Mouse (Mus musculus): ENCODE measurements around the gene Pank4.

Pank4 gene

DNA sequence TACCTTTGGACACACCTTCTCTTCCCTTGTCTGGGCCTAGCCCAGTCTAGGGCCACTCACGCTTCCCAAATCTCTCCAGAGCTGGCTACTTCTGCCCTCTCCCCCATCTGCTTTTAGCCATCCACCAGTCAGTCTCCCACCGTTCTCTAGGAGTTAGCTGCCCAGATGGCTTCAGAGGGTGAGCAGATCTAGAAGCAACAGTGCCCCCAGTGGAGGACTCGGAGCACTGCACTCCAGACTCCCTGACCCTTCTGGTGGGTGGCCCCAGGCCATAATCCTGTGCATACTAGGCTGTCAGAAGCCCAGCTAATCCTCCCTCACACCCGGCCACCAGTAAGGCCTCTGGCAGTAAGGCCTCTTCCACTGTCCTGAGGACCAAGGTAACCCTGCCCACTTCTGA lies 48.9 kb downstream of the Pank4 start:
- peak; percentile 66 for DNase-seq (ENCODE audit: low read depth)

DNA sequence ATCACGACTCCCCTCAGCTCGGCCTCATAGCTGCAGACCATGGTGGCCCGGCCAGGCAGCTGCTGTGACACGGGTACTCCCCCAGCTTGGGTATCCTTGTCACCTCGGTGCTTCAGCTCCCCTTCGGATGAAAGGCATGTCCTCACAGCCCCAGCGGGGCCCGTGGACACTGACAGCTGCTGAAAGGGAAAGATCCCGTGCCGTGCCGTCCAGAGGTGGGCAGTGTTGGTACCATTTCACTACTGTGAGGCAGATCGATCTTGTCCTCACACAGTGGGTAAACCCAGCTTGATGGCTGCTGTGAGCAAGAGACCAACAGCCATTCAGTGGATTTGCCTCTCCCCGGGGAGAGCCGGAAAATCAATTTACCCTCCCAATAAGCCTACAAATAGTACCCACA lies 50.3 kb downstream of the Pank4 start:
- no peak for DNase-seq (ENCODE audit: low read depth)

DNA sequence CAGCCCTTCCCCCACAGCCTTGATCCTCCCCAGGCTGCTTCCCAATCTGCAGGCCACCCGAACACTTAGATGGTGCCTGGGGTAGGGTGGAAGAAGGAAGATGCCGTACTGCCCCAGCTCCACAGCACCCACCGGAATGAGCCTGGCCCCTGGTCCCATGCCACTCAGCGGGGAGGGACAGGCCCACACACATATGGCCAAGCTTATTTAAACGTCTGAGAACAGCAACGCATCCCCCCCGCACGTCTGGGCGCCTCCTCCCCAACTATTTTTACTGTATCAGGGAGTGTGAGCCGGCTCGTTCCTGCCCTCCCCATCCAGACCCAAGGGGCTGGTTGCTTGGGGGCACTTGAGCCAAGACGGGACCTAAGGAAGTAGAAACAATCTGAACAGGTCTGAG lies 50.9 kb downstream of the Pank4 start:
- DNase-seq (ENCODE audit: low read depth): no peak

DNA sequence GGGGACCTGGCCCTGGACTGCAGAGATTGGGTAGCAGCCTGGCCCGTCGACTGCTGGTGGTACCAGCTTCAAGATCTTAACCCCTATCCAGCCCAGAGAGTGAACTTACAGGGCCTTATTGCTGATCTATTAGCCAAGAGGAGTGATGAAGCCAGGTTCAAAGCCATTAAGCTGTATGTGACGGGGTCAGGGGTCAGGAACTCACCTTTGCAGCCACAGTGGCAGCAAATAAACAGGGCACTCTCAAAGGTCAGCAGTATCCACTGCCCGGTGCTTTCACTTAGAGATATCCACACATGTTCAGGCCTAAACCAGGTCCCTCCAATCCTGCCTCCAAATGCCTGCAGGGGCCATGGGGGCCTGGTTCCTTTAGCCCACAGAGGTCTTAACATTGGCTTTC lies 51.6 kb downstream of the Pank4 start:
- no peak for DNase-seq (ENCODE audit: low read depth)

DNA sequence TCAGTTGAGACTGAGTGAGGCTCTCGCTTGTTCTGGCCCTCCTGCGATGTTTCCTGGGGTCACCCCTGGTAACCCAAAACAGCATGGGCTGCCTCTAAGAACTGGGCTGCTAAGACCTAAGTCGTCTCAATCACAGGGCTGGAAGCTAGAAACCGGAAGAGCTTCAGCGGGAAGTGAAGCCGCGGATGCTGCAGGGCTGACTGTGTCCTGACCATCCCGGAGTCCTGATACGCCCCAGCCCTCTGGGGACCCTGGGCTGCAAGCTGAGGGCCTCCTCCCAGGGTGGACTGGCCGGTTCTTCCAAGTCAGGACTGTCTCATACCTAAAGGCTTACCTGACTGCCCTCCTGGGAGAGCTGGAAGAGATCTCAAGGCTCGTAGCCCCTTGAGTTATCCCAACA lies 52.9 kb downstream of the Pank4 start:
- no peak for DNase-seq (ENCODE audit: low read depth)

DNA sequence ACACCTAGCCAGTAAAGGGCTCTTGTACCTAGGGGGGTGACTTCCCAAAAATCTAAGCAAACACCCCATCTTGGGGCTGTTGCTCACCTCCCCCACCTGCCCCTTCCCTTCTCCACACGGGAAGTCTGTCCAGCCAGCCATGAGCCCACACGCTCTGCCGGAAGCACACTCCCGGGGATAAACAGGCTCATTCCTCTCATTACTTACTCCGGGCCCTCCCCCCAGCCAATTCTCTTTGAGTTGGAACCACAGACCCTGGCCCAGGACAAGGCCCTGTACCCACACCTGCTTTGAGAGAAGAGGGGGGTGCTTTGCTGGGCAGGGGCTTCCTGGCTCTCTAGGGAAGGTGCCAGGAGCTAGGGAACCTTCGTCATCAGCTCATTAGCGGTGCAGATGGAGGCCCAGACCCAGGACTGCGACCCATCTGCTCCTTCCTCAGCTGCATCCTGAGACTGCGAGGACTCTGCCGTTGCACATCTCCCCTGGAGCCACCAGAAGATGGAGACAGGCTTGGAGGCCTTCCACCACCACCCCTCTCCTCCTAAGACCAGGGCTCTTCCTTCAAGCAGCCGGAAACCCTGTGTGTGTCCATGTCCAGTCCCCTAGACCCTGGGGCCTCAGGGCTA lies 53.4 kb downstream of the Pank4 start:
- DNase-seq (ENCODE audit: low read depth): no peak

DNA sequence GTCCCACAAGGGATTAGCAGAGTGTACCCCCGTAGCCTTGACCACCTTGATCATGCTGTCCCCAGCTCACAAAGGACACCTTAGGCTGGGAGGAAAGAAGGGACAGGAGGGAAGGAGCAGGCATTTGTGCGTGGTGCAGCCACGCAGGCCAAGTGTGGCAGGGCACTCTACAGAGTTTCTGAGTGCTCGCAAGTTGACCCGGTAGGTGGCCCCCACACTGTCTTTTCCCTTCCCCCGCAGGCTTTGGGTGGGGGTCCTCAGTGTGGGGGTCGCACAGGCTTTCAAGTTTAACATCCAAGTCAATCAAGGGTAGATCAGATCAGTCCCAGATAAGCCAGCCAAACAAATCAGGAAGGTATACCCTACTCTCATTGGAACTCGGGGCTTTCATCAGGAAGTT lies 54.1 kb downstream of the Pank4 start:
- no peak for DNase-seq (ENCODE audit: low read depth)

DNA sequence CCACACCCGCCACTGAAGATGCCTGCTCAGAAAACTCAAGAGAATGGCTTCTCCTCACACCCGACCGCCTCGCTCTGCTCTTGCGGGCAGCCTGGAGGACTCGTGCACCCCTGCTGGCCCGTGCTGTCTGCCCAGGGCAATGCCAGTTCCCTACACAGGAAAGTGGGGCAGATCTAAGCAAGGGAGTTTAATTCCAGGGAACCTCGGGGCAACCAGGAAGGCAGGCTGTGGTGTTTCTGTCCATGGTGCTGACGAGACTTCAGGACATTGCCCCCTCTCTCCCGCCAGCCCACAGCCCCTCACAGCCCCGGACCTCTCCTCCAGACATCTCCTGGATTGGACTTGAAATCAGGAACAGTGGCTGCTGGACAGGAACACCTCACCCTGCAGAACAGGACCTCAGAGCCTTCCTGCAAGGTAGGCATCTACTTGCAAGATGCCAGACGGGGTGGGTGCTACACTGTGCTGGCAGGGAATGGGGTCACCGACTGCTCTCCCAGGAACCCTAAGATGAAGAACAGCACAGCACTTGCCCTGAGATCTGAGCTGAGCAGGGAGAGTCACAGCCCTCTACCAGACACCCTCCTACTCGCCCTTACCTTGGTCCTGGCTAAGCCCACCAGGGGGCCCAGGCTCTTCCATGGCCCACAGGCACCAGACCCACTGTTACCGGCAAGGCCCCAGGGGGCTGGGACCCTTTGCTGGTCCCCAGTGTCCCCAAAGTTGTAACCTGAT lies 54.8 kb downstream of the Pank4 start:
- DNase-seq (ENCODE audit: low read depth): peak; percentile 66

DNA sequence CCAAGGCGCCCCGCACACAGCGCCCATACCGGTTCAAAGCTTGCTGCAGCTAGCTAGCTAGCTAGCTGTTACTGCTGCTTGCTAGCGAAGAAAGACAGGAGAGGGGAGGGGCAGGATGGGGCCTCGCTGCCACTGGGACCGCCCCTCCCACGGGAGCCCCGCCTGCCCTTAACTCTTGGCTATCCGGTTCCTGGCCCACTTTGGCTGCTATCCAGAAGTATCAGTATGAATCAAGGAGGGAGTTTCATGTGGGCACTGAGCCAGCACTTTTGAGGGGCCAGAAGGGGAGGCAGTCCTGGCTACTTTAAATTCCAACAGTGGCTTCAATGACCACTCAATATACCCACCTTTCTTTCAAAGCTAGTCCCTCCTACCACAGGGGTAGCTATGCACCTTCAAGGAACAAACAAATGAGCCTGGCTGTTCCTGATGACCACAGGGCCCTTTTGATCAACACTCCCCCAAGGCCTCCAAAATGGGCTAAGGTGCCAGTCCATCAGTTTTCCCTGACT lies 55.5 kb downstream of the Pank4 start:
- peak; percentile 12 for DNase-seq (ENCODE audit: low read depth)

DNA sequence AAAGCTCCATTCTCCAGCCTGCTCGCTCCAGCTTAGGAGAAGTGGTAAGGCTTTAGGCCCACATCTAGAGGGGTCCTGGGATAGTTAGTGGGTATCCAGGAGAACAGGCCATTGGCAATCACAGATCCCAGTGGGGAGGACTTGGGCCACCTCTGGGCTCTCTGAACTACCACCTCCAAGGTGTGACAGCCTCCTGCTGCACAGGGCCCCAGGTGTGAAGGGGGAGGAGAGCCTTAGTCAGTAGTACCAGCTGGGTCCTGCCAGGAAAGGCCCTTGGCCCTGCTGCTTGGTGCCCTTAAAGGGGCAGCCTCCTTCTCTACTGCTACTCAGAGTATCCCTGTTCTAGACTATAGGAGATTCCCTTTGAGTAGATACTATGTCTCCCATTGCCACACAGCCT lies 56.2 kb downstream of the Pank4 start:
- DNase-seq (ENCODE audit: low read depth): no peak

DNA sequence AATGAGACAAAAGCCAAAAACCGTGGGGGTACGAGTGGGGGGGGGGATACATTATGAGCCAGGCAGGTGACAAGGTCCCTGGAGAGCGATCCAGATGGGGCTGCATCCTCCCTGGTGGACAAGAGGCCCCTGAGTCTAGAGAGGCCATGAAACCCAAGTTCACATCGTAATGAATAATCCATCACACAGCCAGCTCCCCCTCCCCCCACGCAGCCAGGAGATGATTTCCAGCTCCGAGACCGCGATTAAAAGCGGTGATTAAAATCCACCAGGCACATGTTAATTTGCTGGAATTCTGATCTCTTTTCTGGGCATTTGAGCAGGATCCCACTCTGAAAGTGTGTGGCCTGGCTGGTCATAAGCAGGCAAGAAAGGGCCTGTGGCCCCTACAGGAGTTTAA lies 56.9 kb downstream of the Pank4 start:
- no peak for DNase-seq (ENCODE audit: low read depth)

DNA sequence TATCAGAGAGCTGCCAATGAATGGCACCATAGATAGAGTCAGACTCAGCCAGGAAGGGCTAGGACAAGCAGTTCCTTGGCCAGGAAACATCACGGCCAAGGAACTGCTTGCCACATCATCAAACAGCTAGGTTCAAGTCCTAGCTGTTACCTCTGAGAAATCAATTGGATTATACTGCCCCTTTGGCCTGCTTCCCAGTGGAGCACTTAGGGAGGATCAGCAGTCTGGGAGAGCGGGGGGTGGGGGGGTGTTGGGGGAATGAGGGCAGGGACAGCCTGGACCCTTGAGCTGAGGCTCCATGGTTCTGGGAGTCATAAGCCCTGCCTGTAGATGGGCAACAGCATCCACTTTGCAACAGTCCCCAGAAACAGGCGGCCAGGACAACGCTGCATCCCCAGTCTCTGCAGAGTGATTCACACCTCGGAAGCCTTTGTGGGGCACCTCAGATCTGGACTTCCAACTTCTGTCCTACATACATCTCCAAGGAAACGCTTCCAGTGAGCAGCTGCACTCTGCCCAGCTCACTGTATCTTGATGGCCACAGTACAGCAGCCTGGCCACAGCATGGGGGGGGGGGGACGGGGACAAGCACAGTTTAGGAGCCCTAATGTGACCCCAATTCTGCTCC lies 58.4 kb downstream of the Pank4 start:
- DNase-seq (ENCODE audit: low read depth): no peak

DNA sequence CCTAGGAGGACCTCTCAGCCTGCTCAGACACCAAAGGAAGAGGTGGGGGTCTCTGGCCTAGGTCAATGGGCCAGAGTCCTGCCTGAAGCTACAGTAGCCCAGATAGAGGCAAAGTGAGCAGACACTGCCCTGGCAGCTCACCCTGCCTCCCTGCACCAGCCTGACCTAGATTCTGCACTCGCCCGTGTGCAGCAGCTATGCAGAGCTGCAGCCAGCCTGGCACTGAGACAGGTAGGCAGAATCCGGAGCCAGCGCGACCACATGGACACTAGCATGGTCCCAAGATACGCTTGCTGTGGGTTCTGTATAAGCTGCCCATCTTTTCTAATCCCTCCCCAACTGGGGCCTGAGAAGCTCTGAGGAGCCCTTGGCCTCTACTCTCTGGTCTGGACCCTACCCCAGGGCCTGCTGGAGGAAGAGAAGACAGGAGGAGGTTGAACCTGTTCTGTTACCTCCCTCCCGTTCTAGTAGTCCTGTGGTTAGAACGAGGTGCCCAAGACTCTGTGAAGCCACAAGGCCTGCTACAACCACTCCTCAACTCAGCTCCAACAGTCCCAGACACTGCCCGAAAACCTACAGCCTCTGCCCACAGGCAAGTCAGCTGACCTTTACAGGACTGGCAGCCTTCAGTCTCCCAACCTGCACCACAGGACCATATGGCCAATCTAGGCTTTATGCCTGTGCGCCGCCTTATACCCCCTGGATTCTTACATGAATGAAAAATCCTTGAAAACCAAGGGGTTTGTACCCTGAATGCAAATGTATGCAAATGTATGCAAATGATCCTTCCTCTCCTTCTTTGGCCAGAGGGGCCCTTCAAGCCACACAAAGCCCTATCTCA lies 60.5 kb downstream of the Pank4 start:
- no peak for DNase-seq (ENCODE audit: low read depth)
